Mouse (Mus musculus): ENCODE data around the gene Tmem151b.

Tmem151b gene

DNA sequence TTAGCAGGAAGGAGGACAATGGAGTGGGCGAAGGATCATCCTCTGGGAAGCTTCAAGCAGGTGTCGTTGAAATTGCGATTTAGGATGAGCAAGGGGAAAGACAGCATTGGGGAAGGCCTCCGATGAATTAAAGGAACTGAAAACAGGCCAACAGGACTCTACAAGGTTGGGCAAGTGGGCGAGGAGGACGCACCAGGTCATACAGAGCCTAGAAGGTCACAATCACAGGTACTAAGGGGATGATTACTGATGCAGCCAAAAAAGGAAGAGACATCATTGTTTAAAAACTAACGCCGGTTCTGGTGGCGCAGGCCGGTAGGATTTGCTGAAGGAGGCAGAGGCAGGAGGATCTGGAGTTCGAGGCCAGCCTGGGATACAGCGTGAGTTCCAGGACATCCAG is 13.7 kb upstream of the Tmem151b start:
- DNase-seq: no peak

- no peak for DNase-seq
Measured at GRCm38 (mm10) chr17:45559732-45560525, 10.5 kb upstream of the Tmem151b start.

DNA sequence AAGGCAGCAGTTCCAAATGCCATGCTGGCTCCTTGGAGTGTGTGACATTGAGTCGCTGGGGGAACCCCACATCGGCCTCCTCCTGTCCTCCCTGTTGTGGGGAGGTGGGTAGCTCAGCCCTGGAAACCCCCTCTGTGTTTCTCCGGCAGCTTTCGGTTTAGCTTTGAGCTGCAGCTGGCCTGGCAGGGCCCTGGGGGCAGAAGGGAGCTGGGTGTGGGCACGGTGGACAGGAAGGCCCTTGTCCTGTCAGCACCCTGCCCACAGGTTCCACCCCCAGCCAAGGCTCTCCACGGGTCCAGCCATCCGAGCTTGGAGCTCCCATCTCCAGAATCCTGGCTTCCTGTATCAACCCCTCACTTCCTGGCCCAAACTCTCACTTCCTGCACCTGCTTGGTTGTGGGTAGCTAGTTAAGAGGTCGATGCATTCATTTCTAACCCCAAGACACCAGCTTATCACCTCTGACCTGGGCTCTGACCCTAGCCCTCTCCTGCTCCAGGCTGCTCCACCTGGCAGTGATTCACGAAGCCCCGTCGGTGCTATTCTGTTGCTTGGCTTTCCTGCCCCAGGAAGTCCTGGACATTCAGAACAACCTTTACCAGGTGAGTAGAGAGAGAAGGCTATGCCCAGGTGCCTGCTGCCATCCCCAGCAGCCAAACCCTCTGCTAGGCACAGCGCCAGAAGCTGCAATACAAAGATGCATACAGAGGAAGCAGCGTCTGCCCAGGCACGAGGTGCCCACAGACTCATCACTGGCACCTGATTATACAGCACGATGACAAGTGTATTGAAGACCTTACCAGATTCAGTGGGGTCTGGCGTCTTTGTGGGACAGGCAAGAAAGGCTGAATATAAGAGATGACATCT is 8.8 kb upstream of the Tmem151b start:
- DNase-seq: peak; percentile 58

DNA sequence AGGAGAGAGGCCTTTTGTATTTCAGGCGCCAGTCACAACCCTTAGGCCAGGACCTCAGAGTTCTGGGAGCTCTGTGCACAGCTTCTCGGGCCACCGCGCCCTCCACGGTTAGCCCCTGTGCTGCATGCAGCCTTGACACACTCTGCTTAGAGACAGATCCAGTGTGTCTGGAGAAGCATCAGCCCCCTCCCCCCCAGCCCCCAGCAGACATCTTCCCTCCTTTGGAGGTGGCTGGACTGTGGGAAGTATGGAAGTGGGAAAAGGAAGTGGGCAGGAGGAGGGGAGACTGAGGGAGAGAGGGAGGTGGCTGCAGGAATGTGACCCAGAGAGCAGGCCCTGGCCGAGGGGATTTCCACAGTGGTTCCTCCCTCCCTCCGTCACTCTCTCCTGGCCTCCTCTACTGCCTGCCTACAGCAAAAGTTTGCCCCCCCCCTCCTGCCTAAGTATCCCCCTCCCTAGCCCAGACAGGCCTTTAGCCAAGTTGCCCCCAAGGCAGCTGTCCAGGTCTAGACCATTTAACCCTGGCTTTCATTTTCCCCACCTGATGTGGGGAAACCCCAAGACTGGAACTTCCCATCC is 7.9 kb upstream of the Tmem151b start:
- peak; percentile 56 for DNase-seq

DNA sequence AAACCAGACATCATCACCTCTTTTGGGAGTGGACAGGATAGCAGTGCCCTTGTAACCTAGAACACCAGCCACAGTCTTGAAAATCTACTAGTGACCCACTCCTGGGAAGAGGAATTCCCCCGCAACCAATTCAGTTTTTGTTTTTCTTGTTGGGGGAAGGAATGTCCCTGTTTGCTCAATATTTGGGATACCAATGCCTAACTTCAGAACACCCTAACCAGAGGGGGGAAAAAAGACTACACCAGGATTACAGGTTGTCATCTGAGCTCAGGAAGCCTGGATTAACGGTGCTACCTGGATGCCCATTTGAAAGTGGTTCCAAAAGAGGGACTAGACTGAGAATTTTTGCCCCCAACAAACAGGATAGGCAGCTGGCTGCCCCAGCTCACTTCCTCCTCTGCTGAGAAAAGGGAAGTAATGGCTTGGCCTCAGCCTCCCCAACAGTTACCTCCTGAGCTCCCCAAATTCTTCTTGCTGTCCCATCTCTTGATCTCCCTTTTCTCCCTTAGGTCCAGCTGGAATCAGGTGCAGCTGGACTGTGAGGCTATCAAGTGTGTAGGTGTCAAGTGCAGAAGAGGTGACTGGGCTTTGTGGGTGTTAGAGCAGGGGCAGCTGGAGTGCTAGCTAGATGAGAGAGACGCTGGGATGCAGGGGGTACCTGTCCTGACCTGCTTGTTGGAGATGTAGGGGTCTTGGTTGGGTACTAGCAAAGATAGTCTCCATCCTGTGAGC is 7.2 kb upstream of the Tmem151b start:
- DNase-seq: peak; percentile 48

DNA sequence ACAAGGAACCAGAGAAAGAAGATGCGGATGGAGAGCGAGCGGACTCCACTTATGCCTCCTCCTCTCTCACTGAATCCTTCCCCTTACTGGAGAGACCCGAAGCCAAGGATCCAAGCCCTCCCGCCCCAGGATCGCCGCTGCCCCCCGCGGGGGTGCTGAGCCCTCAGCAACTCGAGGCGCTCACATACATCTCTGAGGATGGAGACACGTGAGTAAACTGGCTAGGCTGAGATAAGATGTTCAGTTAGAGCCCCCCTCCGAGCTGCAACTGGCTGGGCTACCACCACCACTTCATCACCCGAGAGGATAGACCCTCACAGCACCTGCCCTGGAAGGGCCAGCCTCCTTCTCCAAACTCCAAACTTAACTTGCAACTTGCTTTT is 6.6 kb upstream of the Tmem151b start:
- DNase-seq: no peak

DNA sequence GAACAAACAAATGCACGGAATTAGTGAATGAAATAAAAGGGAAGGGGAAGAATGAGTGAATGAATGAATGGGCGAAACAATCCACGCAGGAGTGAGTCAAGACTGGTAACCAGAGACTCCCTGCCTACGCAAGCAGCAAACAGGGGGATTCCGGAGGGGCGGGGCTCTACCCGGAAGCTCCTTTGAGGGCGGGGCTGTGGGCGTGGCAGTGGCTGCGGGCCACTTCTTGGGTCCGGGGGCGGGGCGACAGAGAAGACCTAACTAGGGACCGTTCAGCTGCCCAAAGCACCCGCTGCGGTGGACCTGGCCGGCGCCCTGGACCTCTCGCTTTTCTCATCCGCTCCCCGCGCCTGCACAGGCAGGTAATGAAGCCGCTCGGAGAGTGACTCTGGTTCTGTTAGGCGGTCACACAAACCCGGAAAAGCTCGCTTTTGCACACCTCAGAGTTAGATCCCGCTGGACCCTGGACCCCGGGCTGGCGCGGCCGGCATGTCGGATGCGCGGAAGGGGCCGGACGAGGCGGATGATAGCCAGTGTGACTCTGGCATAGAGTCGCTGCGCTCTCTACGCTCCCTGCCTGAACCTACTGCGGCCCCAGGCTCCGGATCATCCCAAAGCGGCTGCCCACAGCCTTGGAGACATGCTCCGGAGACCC is 6.1 kb upstream of the Tmem151b start, which contains the start of gene Nfkbie:
Nfkbie (plus strand) TSS at position 252 of the 655 bp plus-strand sequence.
- DNase-seq: peak; percentile 99

DNA sequence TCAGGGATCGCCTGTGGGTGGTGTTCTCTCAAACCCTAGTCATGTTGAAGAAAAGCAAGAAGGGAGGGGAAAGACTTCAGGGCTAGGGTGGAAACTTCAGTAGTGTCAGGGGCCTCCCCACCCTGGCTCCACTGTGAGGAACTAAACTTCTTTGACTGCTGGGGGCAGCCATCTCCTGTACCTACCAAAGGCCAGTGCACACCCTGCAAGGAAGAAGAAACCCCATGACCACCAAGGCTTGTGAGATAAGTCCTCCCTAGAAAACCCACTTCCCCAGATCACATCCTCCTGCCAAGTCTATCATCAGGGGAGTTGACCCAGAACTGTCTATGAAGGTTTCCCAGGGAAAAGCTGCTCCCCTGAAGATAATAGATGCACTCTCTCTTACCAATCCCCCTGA is 4.9 kb upstream of the Tmem151b start:
- no peak for DNase-seq

DNA sequence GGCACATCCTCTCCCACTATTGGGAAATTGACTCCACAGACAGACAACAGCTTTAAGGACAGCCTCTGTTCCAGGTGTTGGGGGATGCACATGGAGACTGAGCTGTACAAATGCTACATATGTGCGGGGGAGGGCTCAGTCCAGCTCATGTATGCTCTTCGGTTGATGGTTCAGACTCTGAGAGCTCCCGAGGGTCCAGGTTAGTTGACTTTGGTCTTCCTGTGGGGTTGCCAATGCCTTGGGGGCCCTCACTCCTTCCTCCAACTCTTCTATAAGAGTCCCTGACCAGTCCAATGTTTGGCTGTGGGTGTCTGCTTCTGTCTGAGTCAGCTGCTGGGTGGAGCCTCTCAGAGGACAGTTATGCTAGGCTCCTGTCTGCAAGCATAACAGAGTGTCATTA is 3.6 kb upstream of the Tmem151b start:
- no peak for DNase-seq

GRCm38 (mm10) chr17:45551816-45552451 is 2.5 kb upstream of the Tmem151b start:
- peak; percentile 91 for DNase-seq

GRCm38 (mm10) chr17:45551249-45551796 is 1.8 kb upstream of the Tmem151b start:
- DNase-seq: no peak

DNA sequence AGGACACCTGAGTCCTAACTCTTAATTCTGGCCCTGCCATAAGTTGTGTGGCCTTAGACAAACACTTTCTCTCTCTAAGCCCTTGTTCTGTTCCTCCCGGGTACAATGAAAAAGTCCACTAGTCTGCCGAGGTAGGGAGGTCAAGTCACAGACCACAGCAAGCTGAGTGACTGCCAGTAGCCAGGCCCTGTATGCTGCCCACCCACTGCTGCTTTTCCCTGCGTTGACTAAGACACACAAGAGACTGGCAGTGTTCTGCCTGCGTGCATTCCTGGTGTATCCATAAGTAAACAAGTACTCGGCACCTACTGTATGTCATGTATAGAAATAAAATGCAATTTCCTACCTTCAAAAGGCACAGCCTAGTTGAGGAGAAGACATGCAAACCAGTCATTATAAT is 776 bp upstream of the Tmem151b start:
- DNase-seq: no peak

- peak; percentile 65 for DNase-seq
Measured at GRCm38 (mm10) chr17:45548541-45549512, 650 bp downstream of the Tmem151b start.

DNA sequence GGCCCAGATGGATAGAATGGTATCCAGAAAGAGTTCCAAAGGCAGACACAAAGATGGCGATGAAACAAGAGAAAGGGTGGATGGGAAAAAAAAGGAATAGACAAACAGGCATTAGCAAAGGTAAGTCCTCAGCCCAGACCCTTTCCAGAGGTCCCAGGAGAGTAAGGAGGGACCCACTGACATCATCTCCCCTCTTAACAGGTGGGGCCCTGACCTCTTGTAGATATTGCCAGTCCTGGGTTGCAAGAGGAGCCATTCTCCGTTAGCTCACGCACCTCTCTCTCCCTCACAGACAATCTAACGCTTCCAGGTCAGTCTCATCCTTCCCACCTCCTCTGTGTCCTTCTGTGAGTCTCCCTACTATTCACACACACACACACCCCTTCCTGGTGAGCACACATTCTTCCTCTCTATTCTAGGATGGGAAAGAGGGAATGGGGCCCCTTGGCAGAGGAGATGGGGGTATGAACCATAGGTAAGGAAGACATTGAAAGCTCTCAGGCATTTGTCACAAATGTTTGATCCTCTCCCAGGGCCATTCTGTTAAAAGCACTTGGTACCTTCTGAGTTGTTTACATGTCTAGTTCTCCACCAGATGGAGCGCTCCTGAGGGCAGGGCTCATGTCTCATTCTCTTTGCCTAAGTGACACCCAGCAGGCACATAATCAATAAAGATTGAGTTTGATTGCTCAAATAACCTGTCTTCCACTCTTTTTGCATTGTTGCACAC is 1.9 kb downstream of the Tmem151b start:
- no peak for DNase-seq

DNA sequence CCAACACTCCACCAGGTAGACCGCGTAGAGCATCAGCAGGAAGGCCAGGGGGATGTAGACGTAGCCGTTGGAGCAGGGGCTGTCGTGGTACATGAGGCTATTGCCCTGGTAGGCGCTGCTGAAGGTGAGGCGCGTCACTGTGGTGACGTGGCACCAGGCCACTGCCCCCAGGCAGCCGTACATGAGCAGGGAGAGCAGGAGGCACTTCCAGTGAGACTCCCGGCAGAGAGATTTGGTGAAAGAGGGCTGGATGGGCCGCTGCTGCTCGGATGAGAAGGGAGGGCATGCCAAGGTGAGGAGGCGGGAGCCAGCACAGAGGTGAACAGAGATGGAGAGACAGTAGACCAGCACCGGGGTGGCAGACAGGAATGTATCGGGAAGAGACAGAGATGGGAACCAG is 2.5 kb downstream of the Tmem151b start:
- no peak for DNase-seq

DNA sequence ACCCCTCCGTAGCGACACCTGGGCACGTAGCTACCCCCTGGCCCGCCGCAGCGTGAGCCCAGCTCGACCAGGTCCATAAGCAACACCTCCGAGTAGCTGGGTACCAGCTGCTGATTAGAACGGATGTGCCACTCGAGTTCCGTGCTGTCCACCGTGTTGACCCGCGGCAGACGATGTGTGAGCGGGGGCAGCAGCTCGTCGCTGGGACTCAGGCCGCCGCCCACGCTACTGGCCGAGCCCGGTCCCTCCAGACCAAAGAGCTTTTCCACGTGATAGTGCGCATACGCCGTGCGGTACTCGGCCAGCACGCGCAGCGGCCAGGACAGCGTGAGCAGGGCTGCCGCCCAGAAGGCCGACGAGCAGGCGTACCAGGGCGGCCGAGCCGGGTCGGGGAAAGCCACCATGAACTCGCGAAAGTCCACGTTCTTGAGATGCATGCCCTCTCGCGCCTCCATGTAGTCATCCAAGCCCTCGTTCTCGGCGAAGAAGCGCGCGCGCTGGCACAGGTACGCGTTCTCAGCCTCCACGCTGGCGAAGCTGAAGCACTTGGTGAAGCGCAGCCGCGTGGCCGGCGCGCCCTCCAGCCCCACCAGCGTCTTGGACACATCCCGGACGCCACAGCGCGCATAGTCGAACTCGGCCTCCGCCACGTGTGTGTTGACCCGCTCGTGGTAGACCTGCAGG is 4.1 kb downstream of the Tmem151b start:
- DNase-seq: no peak

DNA sequence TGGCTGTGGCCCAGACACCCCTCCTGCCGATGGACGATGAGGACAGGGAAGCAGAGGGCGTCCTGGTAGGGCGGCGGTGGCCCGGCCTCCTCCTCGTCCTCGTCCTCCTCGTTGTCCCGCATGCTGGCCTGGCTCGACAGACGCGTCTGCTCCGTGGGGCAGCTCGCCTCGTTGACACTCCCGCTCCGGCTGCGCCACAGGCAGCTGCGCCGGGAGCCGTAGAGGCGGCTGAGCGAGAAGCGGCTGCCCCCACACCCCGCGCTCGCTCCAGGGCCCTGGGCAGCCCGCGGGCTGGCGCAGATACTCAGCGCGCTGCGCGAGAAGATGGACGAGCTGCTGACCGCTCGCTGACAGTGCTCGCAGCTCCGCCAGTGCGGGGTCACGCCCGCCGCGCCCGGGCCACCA is 4.6 kb downstream of the Tmem151b start:
- no peak for DNase-seq

DNA sequence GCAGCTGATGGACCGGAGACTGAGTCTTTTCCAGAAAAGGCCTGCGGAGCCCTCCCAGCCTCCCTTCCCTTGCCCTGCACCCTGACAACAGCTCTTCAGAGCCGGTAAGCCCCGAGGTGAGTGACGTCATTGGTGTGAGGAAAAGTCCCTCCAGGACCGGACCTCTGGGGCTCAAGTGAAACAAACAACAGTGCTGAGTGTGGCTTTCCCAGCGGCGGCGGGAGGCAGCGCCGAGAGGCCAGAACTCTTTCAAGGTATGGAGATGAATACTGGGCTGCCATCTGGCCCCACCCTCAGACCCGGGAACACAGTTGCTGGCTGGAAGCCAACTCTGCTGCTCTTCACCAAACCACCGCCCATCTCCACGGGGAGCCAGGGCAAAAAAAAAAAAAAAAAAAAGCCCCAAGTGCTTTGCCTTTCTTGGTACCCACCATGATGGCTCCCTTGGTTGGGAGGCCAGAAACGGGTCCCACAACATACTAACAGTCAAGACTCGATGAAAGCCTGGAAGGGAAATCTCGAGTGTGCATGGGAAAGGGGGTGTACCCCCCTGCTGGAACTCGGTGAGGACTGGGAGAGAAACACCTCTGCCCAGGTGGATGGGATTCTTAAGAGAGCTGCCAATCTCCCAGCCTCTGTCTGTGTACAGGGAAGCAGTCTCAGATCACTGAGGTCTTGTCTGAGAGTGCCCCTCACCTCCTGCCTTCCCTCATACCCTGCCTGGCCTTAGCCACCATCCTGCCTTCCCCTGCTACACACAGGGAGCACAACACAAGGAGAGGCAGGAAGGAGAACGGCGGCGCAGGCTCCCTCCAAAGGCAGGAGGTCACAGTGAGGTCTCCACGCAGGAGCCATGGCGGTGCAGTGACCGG is 5.2 kb downstream of the Tmem151b start:
- DNase-seq: no peak

Measured in thymus, postnatal 25 days (tissue).